In the genomic region with DNA sequence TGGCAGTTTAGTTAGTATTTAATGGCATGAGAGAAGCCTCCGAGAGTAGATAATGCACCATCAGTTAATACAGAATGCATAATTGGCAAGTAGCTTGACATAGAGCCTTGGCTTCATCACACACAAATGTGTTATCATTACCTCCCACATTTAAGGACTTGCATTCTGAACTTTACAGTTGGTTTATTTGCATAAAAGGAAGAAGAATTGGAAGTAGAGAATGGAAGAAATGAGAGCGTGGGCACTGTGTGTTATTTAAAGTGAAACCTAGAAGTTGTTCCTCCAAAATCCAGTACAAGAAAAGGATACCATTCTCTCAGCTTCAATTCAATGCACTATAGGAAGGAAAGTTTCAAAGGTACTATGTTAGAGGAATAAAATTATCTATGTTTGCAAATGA, we compare ENCODE assay signal across 22 mouse cellular contexts.
"Had no signal": no experiment of that assay in that cellular context is flagged by ENCODE, and none has a peak within 500 bp of the region (broad histone marks: within the 10 kb centered on the region; RNA-seq: fewer than 3 reads in every experiment).

No protein-coding gene starts in this region.

- ATAC-seq: hindbrain, postnatal 0 days; intestine, postnatal 0 days had no signal

- DNase-seq: gastrocnemius, postnatal 14 days; gastrocnemius, postnatal 36 days; heart, adult 18-20 months; heart, postnatal 14 days; heart, postnatal 36 days; kidney, adult 18-20 months; kidney, adult 8-10 months; kidney, postnatal 10 days; kidney, postnatal 25 days; kidney, postnatal 4 days; liver; liver, embryonic 13.5 days had no signal

- H3K4me3 ChIP-seq: heart, embryonic 10.5 days; heart, embryonic 12.5 days; hindbrain, embryonic 13.5 days; hindbrain, embryonic 15.5 days; left cerebral cortex, adult 2 months; limb, embryonic 10.5 days; limb, embryonic 12.5 days; liver, embryonic 13.5 days; liver, embryonic 15.5 days had no signal

- H3K27ac ChIP-seq: heart, embryonic 10.5 days; hindbrain, embryonic 13.5 days; hindbrain, embryonic 15.5 days; hindbrain, postnatal 0 days; left cerebral cortex, adult 2 months; limb, embryonic 10.5 days; limb, embryonic 12.5 days; liver, embryonic 13.5 days; liver, embryonic 15.5 days had no signal
